Mouse (Mus musculus) small intestine, adult 2 months (tissue): ENCODE results near the gene Rhof. TPM values are rescaled to one million over a fixed set of nuclear protein-coding genes. Genes with fewer than 3 reads are reported as not detected.

Source experiments
- H3K27ac ChIP-seq: fragments of 200-500 bp; 2 replicates; pipeline ENCODE4 v1.5.1; 2012; ENCODE audit warnings: low read depth, low read length, control low read depth, inconsistent platforms; ENCODE audit not compliant: insufficient read depth
- H3K27me3 ChIP-seq: fragments of 200-500 bp; 2 replicates; pipeline ENCODE4 v1.6.1; 2012; ENCODE audit warnings: mild to moderate bottlenecking, moderate library complexity, low read length, inconsistent platforms; ENCODE audit not compliant: control insufficient read depth, insufficient read depth
- H3K36me3 ChIP-seq: fragments of 200-500 bp; 2 replicates; pipeline ENCODE4 v1.6.1; 2012; ENCODE audit warnings: mild to moderate bottlenecking, low read length, control low read depth, inconsistent platforms; ENCODE audit not compliant: control insufficient read depth, insufficient read depth
- H3K4me1 ChIP-seq: fragments of 200-500 bp; 2 replicates; pipeline ENCODE4 v1.6.1; 2012; ENCODE audit warnings: low read length, inconsistent platforms, mixed read lengths; ENCODE audit not compliant: control insufficient read depth, insufficient read depth, insufficient read length
- H3K4me3 ChIP-seq: fragments of 200-500 bp; 2 replicates; pipeline ENCODE4 v1.5.1; 2012; ENCODE audit warnings: low read depth, mild to moderate bottlenecking, control low read depth, inconsistent platforms, low read length, moderate library complexity
- CTCF ChIP-seq: fragments of 200-500 bp; IDR thresholded peaks from 2 replicates; pipeline ENCODE4 v1.5.1; 2012; ENCODE audit warnings: low read depth, mild to moderate bottlenecking, control low read depth, inconsistent platforms, low read length, moderate library complexity, mixed read lengths; ENCODE audit not compliant: insufficient replicate concordance, insufficient read length; ENCODE audit errors: extremely low read depth
- POLR2A ChIP-seq: fragments of 200-500 bp; IDR thresholded peaks from 2 replicates; pipeline ENCODE4 v1.6.1; 2012; ENCODE audit warnings: low read depth, mild to moderate bottlenecking, control low read depth, inconsistent platforms, low read length, moderate library complexity
- WGBS: fragments of 180-500 bp; shearing (Covaris S2); methylation state at CpG from one replicate; pipeline ENCODE4 v1.1.7; 2018; 5-methylcytosine and 5-hydroxymethylcytosine counted together
- polyA plus RNA-seq: library from polyadenylated mRNA; depleted of rRNA; stranded (reverse); fragments of >200 nt; gene quantifications from 2 replicates; pipeline ENCODE4 v1.2.3, GENCODE M21; 2012

The Rhof gene
- polyA plus RNA-seq, 1 experiment = 91.6 TPM

GRCm38 (mm10) chr5:123155425-123155824 lies 22.9 kb upstream of the Rhof start:
- H3K4me1 ChIP-seq = peaks cover 4% of the 10 kb centered on the region; the same call in 1 of the 2 replicates
- peaks cover 74% of the 10 kb centered on the region for H3K36me3 ChIP-seq
- 47% methylated on average over 7 of the region's 7 CpGs for WGBS
- no peak overlapping the region for H3K4me3 ChIP-seq
- TF ChIP-seq POLR2A (no peak), CTCF (peak; percentile 79; the same call in 1 of the 2 replicates)
- no peak overlapping the region for H3K27ac ChIP-seq
- H3K27me3 ChIP-seq = no peaks in the 10 kb centered on the region

- TF ChIP-seq CTCF = no peak
- no peak for TF ChIP-seq POLR2A
- WGBS = 77% methylated on average over 1 of the region's 1 CpGs
- H3K36me3 ChIP-seq = peaks cover 67% of the 10 kb centered on the region
Observed at GRCm38 (mm10) chr5:123152901-123153300, 20.4 kb upstream of the Rhof start.

GRCm38 (mm10) chr5:123151707-123152362 lies 19.3 kb upstream of the Rhof start:
- WGBS = 90% methylated on average over 19 of the region's 19 CpGs

More at GRCm38 (mm10) chr5:123152901-123153300, 20.4 kb upstream of the Rhof start:
- H3K27ac ChIP-seq = no peak overlapping the region
- H3K4me3 ChIP-seq = no peak overlapping the region
- H3K4me1 ChIP-seq = peaks cover 9% of the 10 kb centered on the region
- H3K27me3 ChIP-seq = no peaks in the 10 kb centered on the region

GRCm38 (mm10) chr5:123151077-123151476 lies 18.6 kb upstream of the Rhof start:
- Histone ChIP-seq H3K4me1 (peaks cover 9% of the 10 kb centered on the region), H3K4me3 (peak overlapping the region; percentile 59), H3K27me3 (no peaks in the 10 kb centered on the region), H3K27ac (peak overlapping the region; percentile 88), H3K36me3 (peaks cover 69% of the 10 kb centered on the region)
- 34% methylated on average over 7 of the region's 7 CpGs for WGBS
- no peak for TF ChIP-seq CTCF
- no peak for TF ChIP-seq POLR2A

More at GRCm38 (mm10) chr5:123151707-123152362, 19.3 kb upstream of the Rhof start:
- Histone ChIP-seq H3K27ac (peak overlapping the region; percentile 7; the same call in 1 of the 2 replicates), H3K4me3 (no peak overlapping the region), H3K4me1 (peaks cover 9% of the 10 kb centered on the region), H3K27me3 (no peaks in the 10 kb centered on the region), H3K36me3 (peaks cover 66% of the 10 kb centered on the region)
- TF ChIP-seq POLR2A (no peak), CTCF (no peak)

- Histone ChIP-seq H3K27ac (peak overlapping the region; percentile 88), H3K4me1 (peaks cover 9% of the 10 kb centered on the region), H3K4me3 (peak overlapping the region; percentile 59), H3K36me3 (peaks cover 67% of the 10 kb centered on the region), H3K27me3 (no peaks in the 10 kb centered on the region)
- 16% methylated on average over 7 of the region's 7 CpGs for WGBS
- TF ChIP-seq POLR2A (no peak), CTCF (no peak)
Observed at GRCm38 (mm10) chr5:123150641-123151040, 18.1 kb upstream of the Rhof start.

- Histone ChIP-seq H3K27me3 (no peaks in the 10 kb centered on the region), H3K4me3 (peak overlapping the region; percentile 59), H3K27ac (peak overlapping the region; percentile 41), H3K4me1 (peaks cover 13% of the 10 kb centered on the region), H3K36me3 (peaks cover 70% of the 10 kb centered on the region)
- 6% methylated on average over 19 of the region's 19 CpGs for WGBS
- no peak for TF ChIP-seq POLR2A
- TF ChIP-seq CTCF = peak; percentile 99
Observed at GRCm38 (mm10) chr5:123149451-123150400, 17.2 kb upstream of the Rhof start.

- Histone ChIP-seq H3K36me3 (peaks cover 62% of the 10 kb centered on the region), H3K27ac (no peak overlapping the region), H3K4me3 (no peak overlapping the region), H3K4me1 (peaks cover 13% of the 10 kb centered on the region), H3K27me3 (no peaks in the 10 kb centered on the region)
- TF ChIP-seq CTCF (no peak), POLR2A (no peak)
- 84% methylated on average over 25 of the region's 25 CpGs for WGBS
Observed at GRCm38 (mm10) chr5:123148073-123148722, 15.7 kb upstream of the Rhof start.
